Mouse (Mus musculus) liver (tissue): Measurements from ENCODE around the gene Dip2a.

Experiments
- DNase-seq: peaks from one replicate; pipeline ENCODE4 v3.0.0-alpha.2; 2020; ENCODE audit warnings: mixed read lengths

Dip2a gene

DNA sequence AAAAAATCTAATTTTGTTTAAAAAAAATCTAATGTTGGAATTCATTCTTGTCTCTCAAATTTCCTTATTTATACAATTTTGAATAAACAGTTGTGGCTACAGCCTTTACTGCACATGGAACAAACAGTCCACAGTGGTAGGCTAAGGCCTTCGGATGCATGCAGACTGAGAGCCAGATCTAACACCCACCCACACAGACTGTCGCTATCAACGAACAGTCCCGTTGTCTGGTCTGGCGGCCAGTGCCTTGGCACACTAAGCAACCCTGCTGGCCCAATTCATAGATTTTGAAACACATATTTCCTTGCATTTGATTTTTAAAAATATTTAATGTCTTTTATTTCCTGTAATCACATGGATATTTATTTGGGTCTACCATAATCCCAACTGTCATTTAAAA, 45.0 kb downstream of the Dip2a start:
- DNase-seq = no peak

DNA sequence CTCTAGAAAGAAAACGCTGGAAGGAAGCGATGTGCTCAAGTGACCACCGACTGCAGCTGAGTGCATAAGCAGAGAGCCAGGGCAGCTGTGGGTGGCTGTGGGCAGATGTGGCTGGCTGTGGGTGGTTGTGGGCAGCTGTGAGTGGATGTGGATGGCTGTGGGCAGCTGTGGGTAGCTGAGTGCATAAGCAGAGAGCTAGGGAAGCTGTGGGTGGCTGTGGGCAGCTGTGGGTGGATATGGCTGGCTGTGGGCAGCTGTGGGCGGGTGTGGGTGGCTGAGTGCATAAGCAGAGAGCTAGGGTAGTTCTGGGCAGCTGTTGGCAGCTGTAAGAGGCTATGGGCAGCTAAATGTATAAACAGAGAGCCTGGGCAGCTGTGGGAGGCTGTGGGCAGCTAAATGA, 51.9 kb downstream of the Dip2a start:
- DNase-seq = no peak

DNA sequence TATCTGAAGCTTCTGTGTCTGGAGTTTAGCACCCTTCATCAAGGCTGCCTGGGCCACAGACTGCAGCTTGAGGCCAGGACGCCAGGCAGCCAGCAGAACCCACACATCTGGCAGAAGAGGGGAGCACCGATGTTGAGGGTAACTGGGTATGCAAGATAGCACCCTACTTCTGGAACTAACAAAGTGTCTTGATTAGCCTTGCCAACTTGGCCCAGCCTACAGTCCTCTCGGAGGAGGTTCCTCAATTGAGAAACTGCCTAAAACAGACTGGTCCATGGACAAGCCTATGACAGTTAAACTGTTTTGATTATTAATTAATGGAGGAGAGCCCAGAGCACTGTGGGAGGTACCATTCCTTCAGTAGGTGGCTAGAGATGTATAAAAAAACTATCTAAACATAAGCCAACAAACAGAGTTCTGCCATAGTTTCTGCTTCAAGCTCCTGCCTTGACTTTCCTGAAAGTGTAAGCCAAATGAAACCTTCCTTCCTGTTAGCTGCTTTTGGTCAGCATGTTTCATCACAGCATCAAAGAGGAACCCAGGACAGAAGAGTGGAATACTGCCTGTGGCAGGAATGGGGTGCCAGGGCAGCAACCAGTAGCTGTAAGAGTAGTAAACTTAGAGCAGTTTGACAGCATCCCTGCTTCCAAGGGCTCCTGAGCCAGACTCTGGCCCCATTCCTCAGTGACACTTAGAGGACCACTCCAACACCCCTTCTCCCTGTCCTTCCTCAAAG, 55.0 kb downstream of the Dip2a start:
- DNase-seq = no peak

DNA sequence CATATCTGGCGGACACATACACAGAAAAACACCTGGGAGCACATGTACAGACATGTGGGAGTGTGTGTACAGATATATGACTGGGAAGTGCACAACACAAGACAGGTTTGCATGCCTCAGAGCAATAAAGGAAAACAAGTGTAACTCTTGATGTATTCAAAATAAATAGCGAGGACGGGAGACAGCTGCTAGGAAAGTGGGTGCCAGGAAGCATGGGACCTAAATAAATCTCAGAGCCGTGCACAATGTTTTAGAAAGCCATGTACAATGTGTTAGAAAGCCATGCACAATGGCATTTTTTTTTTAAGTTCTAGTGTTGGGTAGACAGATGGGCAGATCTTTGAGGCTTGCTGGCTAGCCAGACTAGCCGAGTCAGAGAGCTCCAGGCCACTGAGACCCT, 56.0 kb downstream of the Dip2a start:
- DNase-seq = no peak

DNA sequence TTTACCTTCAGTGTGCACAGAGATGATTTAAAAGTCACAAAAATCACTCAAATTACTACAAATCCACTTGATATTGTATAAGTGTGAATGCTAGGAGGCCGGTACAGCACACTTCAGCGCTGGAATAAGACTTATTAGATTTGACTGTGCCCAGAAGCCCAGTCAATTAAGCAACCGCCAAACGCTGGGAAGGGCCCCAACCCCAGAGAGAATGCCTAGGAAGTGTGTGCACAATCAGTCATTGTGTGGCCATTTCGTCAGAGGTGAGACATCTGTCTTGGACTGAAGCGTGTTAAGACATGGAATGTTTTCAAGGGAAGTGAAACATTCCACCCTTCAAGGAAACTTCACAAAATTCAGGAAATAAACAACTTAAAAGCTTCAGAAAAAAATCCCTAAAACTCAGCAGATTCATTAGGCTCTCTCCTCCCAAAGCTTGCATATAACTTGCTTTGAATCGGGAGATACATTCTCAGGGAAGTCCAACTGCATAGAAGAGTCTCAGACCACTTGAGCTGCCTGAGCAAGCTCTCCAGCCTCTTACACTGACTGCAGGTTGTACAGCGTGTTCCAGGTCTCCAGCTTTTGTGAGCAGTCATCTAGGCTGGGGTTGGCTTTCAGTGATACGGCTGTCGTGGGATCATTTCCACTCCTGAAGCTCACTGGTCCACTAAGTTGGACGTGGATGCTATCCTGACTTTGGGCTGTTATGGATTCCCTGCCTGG, 56.7 kb downstream of the Dip2a start:
- DNase-seq = no peak

DNA sequence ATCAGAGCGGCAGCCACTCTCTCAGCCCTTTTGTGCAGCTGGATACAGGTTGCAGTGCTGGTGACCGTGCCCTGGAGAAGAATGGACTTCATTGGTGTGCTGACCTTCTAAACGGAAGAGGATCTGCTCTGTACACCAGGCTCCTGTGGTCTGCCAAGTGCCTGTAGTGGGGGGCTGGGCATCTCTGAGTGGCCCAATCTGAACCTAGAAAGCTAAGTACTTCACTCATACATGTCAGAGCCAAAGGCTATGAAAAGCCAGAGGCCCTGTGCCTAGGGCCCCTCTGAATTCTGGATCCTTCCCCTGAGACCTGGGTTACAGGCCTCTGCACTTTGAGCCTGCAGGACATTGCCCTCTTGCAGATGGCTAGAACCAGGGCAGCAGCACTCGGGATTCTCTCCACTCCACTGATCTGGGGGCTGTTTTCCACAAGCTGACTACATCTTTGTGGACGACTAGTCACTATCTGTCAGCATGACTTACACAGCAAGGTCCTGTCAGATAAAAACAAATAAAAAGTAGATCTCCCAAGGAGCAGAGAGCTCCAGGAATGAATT, 66.5 kb downstream of the Dip2a start:
- DNase-seq = no peak

DNA sequence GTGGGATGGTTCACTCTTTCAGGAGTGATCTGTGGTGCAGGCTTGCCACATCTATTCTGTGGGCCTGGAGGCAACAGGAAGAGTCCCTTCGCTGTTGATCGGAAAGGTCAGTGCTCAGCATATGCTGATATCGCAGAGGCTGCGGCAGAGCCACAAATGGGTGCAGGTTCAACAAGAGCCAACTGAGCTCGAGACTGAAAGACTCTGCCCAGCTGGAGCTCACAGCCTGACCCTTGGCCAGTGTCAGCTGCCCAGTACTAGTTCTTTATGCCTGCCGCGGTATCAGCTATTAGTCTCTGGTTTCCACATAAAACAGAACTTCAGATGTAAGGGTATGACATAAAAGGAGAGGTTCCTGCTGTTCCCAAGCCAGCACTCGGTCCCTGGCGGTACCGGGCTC, 69.8 kb downstream of the Dip2a start:
- DNase-seq = no peak

DNA sequence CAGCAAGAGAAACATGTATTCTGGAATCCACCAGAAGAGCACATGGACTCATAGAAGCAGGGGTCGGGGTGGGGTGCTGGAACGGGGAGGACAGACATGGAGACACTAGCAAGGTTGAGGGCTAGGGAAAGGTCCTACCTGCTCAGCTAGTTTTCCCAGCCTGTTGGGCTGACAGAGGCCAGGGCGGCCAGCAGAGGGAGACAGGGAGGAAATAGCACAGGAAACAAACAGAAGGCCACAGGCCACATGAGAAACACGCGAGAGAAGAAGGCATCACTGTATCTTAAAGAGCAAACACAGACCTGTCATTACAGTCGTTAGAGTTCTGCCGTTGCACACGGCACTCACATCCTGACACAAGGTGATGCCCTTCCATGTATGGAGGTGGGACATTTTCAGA, 73.9 kb downstream of the Dip2a start:
- DNase-seq = peak; percentile 22

DNA sequence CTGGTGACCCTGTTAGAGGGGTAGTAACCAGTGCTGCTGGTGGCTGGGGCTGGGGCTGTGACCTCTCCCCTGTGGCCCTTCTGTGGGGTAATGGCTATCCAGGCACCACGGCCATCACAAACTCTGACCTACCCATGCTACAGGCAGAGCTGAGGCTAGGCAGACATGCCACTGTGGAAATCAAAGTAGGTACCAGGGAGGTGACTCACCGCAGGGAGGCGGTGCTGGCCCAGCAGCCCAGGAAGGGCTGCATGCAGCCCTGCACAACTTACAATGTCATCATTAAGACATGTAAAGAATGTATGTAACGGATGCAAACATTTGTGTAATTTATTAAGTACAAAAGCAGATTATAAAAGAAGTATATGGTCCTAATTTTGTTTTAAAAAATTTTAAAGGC, 82.7 kb downstream of the Dip2a start:
- DNase-seq = no peak

DNA sequence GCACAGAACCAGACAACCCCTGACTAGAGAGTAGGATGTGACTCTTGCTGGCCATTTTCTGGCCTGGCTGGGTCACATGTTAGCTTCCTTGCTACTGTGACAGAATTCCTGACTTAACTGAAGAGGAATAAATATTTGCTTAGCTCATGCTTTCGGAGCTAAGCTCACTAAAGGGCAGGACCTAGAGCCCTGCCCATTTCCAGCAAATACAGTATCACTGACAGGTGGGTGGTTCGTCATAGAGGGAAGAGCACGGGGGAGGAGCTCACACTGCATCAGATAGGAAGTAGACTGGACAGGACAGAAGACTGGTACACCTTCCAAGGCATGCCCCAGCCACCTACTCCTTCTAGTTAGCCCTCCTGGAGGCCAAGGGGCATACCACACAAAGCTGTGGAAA, 83.6 kb downstream of the Dip2a start:
- no peak for DNase-seq

DNA sequence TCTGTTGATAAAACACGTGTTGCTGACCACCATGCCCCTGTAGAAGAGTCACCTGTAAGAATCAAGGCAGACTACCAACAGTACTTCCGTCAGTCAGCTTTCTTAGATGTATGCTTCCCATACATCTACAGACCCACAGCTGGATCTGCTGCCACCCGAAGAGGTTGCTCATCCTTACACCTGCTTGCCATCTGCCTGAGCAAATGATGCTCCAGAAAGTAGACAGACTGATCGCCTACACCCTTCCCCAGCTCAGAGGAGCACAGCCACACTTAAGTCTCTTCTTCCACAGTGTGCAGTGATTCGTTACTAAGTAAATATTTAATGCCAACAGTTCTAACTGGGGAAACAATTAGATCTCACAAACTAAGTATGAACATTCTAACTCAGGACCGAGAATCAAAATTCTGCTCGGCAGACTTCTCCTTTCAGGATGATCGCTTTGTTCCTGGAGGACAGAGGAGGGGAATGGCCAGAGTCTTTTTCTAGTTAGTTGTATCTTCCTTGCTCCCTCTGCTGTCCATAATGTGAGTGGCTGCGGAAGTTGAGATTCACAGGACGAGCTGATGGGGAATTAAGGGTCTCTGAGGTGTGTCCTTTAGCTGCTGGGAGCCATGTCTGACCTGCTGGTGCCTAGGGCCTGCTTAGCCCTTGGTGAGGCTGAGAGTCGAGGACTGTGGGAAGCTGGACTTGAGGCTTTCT, 84.6 kb downstream of the Dip2a start:
- DNase-seq = no peak

DNA sequence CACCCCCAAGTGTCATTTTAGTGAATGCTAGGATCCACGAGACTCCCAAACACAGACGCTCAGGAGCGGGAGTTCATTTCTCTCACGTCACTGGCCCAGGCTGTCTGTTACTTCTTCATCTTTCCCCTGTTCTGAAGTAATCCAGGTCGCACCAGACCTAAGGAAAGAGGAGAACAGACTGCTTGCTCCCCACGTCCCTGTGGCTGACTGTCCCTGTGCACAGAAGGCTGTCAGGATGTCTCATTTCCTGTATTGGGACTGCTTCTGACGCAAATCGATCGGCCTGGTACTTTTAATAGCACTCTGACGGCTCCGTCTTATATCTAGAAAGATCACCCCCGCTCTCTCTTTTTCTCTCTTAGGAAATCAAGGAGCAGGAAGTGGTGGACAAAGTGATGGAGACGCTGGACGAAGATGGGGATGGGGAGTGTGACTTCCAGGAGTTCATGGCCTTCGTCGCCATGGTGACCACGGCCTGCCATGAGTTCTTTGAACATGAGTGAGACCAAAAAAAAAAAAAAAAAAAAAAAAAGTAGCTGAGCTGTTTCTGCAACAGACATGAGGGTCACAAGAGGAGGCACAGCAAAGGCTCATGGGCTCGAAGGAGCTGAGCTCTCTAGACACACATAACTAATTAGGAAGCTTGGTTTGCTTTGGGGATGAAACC, 85.4 kb downstream of the Dip2a start:
- DNase-seq = no peak

DNA sequence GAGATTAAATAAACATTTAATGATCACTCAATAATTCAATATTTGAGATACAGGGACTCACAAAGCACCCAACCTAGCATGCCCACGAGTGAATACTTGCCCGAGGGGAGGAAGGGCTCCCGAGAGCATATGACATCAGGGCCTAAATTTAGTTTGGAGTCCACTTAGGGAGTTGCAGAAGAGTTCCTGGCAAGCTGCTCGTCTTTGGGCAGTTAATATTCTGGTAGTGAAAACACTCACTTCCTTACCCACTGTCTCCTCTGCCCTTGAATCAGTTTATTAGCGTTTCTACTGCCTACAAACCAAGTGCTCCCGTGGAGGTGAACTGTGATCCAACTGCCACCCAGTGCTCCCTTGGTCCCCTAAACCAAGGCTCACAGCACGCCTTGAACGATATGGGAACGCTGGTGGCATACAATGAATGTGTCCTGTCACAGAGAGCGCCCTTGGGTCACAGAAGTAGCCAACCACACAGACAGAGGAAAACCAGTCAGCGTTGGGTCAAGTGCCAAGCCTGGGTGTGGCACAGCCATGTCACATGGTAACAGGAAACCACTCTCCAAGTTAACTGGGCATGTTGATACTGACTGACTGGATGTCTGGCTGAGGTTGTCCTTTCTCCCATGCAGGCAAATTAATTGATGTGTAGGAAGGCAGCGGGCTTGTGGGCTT, 87.2 kb downstream of the Dip2a start:
- DNase-seq = no peak

DNA sequence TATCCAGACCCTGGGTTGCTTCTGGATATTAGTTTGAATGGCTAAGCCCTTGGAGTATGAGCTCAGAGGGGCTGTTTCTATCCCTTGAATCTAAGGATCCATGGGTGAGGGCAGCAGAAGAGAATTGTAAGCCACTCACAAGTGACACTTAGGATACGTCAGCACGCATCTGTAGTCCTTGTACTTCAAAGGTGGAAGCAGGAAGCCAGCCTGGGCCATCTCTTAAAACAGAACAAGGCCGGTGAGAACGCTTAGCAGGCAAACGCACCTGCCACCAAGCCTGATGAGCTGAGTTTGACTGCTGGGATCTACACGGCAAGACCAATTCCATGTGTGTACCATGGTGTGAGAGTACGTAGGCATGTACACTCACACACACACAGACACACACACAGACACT, 87.9 kb downstream of the Dip2a start:
- no peak for DNase-seq

DNA sequence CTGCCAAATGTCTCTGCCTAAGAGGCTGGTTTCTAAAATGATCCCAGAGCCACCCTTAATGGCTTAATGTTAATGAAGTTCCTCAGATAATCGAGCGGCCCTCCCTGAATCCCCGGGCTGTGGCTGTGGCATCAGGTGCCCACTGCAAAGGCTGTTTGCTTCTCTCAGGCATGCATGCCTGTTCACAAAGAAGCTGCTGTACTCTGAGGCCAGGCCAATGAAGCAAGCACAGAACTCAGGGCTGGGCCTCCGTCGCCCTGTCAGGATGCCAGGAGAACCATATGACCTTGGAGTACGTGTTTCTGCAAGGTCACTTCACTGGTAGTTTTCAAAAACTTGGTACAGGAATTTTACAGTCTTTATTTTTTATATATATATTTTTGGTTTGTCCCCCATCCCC, 89.5 kb downstream of the Dip2a start:
- no peak for DNase-seq

DNA sequence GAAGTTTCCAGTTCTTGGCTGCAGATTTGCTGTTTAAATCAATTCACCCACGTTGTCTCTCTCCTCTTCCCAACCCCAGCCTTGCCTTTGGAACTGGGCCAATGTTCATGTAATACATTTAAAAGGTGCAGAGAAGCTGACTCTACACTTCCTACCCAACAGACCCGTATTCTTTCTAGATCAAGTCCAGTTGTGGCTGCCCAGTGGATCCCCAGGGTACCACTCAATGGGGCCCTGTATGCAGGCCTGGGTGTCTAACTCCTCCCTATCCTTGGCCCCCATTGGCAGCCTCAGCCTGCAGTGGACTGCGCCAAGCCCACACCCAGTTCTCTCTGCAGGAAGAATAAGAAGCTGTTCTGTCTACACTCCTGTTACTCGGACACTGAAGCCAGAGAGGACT, 91.6 kb downstream of the Dip2a start, which contains the start of gene S100b:
Gene S100b (plus strand): TSS at position 318 of the 400 bp plus-strand sequence.
- no peak for DNase-seq

DNA sequence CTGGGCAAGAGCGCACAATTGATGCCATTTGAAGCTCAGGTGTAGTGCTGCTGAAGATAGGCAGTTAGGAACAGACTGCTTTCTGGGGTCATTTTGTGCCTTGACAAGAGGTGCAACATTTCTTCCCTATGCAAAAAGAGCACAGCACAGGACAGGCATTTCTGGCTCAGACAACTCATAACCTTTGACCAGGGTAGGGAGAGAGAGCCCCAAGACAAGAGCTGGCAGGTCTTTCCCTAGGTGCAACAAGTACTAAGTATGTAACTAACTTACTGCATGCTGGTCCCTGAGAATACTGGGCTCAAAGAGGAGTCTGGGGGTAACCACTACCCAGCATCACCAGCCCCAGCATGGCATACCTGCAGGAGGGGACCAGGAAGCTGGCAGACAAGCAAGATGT, 92.0 kb downstream of the Dip2a start:
- DNase-seq = no peak

DNA sequence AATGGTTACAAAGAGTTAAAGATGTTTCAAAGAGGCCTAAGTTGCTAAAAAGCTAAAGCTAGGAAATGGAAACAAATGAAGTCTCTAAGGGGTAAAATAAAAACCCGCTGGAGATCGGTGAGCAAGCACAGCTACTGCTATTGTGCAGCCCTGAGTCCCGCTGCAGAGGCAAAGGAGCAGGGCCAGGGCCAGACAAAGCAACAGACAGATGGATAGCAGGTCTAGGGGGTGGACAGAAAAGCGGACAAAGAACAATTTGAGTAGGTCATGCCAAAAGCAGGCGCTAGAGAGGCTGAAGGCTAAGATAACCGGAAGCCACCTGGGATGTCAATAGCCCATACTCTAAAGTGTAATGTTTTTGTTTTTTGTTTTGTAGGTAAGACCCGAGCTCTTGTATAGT, 94.2 kb downstream of the Dip2a start:
- DNase-seq = no peak

DNA sequence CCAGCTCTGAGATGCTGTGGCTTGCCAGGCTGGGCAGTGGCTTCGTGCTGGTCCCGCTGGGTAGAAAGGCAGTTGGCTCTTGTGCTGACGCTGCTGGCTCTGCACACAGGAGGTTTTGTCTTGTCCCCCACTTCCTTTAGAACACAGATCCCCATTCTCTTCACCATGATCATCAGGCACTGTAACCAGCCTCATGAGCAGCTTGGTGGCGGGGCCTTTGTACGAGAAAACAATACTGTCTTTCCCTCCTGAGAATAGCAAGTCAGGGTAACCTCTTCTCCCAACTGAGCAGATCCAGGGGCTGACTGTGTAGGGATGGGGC, 96.5 kb downstream of the Dip2a start:
- no peak for DNase-seq

DNA sequence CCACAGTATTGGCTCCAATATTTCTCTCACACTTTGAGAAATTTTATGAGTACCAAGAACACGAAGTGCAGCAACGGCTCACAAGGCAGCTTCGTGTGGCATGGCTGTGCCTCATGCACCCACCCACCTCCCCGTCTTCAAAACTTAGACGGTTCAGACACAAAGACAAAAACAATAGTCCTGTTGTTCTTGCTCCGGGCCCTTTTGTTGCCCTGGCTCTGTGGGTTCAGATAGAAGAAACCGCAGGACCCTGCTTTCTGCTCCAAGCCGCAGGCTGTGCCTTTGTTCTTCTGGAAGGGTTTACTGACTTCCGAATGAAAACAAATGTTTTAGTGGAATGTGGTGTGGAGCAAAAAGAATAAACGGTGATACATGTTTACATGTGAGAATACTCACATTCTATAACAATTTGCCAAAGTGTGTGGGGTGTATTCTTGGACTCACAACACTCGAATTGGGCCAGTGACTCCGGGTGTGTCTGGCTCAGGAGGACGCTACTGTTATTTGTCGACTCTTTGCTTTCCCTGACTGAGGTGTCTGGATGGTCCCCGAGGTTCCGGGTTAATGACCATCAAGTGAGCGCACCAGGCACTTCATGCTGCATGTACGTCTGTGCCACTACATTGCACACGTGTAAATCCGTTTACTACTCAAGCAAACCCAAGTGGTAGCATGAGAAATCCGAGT, 97.0 kb downstream of the Dip2a start:
- no peak for DNase-seq

DNA sequence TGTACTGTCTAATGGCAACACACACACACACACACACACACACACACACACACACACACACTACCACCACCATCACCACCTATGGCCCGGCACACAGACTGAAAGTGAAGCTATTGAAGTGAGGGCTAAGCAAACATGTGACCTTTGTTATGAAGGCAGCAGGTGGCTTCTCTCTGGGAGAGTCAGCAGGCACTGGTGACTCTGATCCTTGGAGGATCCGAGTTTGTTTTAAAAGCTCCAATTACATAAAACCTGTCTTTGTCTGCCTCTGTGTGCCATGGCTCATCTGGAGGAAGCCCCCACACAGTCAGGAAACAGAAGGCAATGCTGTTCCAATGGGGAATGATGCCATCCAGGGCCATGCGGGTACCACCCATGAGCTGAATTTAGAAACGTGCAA, 98.5 kb downstream of the Dip2a start:
- no peak for DNase-seq

DNA sequence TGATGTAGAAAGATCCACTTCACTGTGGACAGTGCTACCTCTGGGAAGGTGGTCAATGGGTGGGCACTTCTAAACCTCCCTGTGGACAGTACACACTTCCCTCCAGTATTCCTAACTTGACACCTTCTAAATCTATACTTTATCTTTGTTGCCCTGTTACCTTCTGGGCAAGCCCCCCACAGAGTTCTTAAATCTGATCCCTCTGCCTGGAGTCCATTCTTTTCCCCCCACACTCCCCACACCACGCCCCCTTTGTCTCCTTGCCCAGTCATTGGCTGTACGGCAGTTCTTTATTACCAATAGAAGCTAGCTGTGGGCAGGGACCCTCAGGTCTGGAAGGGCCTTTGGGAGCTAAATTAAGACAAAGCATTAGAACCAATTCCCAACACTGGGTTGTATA, 100.0 kb downstream of the Dip2a start:
- no peak for DNase-seq
